Mouse (Mus musculus) embryonic facial prominence, embryonic 10.5 days (tissue): ENCODE data around the gene Fam213b. TPM values are rescaled to one million over a fixed set of nuclear protein-coding genes. Genes with fewer than 3 reads are reported as not detected.

ENCODE experiments used
- DNase-seq: peaks from one replicate; pipeline ENCODE4 v3.0.0-alpha.2; 2017; ENCODE audit warnings: low spot score
- H3K27ac ChIP-seq: fragments of 300-500 bp; sonication (generic); replicated peaks from 2 replicates; pipeline ENCODE4 v1.5.1; 2016; ENCODE audit warnings: mild to moderate bottlenecking
- H3K27me3 ChIP-seq: fragments of 300-500 bp; sonication (generic); replicated peaks from 2 replicates; pipeline ENCODE4 v1.6.1; 2016; ENCODE audit warnings: low read depth, mild to moderate bottlenecking; ENCODE audit not compliant: poor library complexity, severe bottlenecking
- H3K36me3 ChIP-seq: fragments of 300-500 bp; sonication (generic); replicated peaks from 2 replicates; pipeline ENCODE4 v1.6.1; 2016; ENCODE audit warnings: mild to moderate bottlenecking, moderate library complexity
- H3K4me1 ChIP-seq: fragments of 300-500 bp; sonication (generic); 2 replicates; pipeline ENCODE4 v1.6.1; 2016
- H3K4me3 ChIP-seq: fragments of 300-500 bp; sonication (generic); 2 replicates; pipeline ENCODE4 v1.5.1; 2016; ENCODE audit warnings: mild to moderate bottlenecking, moderate library complexity
- H3K9me3 ChIP-seq: fragments of 300-500 bp; sonication (generic); 2 replicates; pipeline ENCODE4 v1.6.1; 2016; ENCODE audit warnings: mild to moderate bottlenecking
- WGBS: fragments of 180-500 bp; shearing (Covaris S2); methylation state at CpG from one replicate; pipeline ENCODE4 v1.1.7; 2016; 5-methylcytosine and 5-hydroxymethylcytosine counted together
- polyA plus RNA-seq: library from polyadenylated mRNA; unstranded; fragments of >200 nt; fragmentation: Nextera tagmentation; extraction: Ambion mirVana; gene quantifications from 2 replicates; pipeline ENCODE4 v1.2.1, GENCODE M21; 2016

The Fam213b gene
- polyA plus RNA-seq, 1 experiment from 2014 or later = 42.3 TPM

GRCm38 (mm10) chr4:154852696-154853095 is 46.2 kb downstream of the Fam213b start:
- H3K36me3 ChIP-seq = no peaks in the 10 kb centered on the region
- 93% methylated on average over 1 of the region's 1 CpGs for WGBS
- no peak overlapping the region for H3K4me3 ChIP-seq
- peaks cover 15% of the 10 kb centered on the region for H3K4me1 ChIP-seq
- H3K27me3 ChIP-seq = peaks cover 47% of the 10 kb centered on the region
- DNase-seq = no peak
- no peaks in the 10 kb centered on the region for H3K9me3 ChIP-seq
- no peak overlapping the region for H3K27ac ChIP-seq

Other genes starting within 250 kb of the Fam213b start
- not detected in 2 replicates for gene Actrt2, start 231.3 kb downstream of the Fam213b start, polyA plus RNA-seq
- gene Ttc34, start 61.7 kb downstream of the Fam213b start, polyA plus RNA-seq = 0.25 and 0.45 TPM in 2 replicates
- gene Mmel1, start 29.6 kb downstream of the Fam213b start, polyA plus RNA-seq = 0.34 and 0.41 TPM in 2 replicates
- 0.45 and 1.4 TPM in 2 replicates for gene Tnfrsf14, start 29.4 kb upstream of the Fam213b start, polyA plus RNA-seq
- gene Hes5, start 61.8 kb upstream of the Fam213b start, polyA plus RNA-seq = 84.4 and 151 TPM in 2 replicates
- gene Pank4, start 65.0 kb upstream of the Fam213b start, polyA plus RNA-seq = 49.2 and 50.1 TPM in 2 replicates
- 2.0 and 3.5 TPM in 2 replicates for gene Plch2, start 157.6 kb upstream of the Fam213b start, polyA plus RNA-seq
- 19.0 and 22.2 TPM in 2 replicates for gene Pex10, start 167.9 kb upstream of the Fam213b start, polyA plus RNA-seq
- 128 and 134 TPM in 2 replicates for gene Rer1, start 187.2 kb upstream of the Fam213b start, polyA plus RNA-seq
- 4.3 and 5.4 TPM in 2 replicates for gene Morn1, start 187.4 kb upstream of the Fam213b start, polyA plus RNA-seq